Comparison of ENCODE assay signal across 13 mouse cellular contexts in genomic region chr5:75169837-75170236, GRCm38 (mm10). TPM values are rescaled to one million over a fixed set of nuclear protein-coding genes. Genes with fewer than 3 reads are reported as not detected.
"Had no signal": no experiment of that assay in that cellular context is flagged by ENCODE, and none has a peak within 500 bp of the region (broad histone marks: within the 10 kb centered on the region; RNA-seq: fewer than 3 reads in every experiment).

No protein-coding gene starts in this region.

- DNase-seq: liver; liver, embryonic 13.5 days; liver, postnatal 0 days; lung, adult 18-20 months; lung, adult 2 months; lung, embryonic 14.5 days; lung, postnatal 10 days; lung, postnatal 14 days; lung, postnatal 36 days; lung, postnatal 4 days; midbrain, embryonic 14.5 days had no signal

RNA-seq across cellular contexts. Expression of gene Pdgfra, which starts 17.7 kb away (rescaled TPM):
- total RNA-seq: megakaryocyte-erythroid progenitor cell, adult 5-6 weeks; monocyte, adult 5-6 weeks had no signal
